Mouse (Mus musculus) stomach, postnatal 0 days (tissue): ENCODE data around the gene Rpl3l.

Experiments
- CTCF ChIP-seq: IDR thresholded peaks from 2 replicates; pipeline ENCODE4 v1.5.1; 2016; ENCODE audit warnings: antibody characterized with exemption, low read depth, mild to moderate bottlenecking, moderate library complexity
- EP300 ChIP-seq: optimal IDR thresholded peaks from 2 replicates; pipeline ENCODE3; 2016; ENCODE audit warnings: antibody characterized with exemption

DNA sequence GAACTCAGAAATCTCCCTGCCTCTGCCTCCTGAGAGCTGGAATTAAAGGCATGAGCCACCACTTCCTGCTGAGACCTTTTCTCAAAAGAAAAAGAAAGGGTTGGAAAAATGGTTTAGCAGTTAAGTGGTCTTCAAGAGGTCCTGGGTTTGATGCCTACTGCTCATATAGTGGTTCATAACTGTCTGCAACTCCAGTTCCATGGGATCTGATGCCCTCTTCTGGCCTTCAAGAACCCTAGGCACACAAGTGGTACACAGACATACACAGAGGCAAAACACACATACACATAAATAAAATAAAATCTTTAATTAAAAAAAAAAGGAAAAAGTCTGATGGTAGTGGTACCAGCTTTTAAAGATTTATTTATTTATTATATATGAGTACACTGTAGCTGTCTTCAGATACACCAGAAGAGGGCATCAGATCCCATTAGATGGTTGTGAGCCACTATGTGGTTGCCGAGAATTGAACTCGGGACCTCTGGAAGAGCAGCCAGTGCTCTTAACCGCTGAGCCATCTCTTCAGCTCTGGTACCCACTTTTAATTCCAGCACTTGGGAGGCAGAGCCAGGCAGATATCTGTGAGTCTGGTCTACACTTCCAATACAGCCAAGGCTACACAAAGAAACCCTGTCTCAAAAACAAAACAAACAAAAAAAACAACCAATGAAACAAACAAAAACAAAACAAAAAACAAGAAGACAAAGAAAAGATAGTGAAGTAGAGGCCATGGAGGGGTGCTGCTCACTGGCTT is 1.8 kb upstream of the Rpl3l start:
- TF ChIP-seq CTCF (peak; percentile 28; the same call in 1 of the 2 replicates), EP300 (no peak)
